Mouse (Mus musculus) heart, postnatal 0 days (tissue): ENCODE results near the gene Hsd17b14. TPM values are rescaled to one million over a fixed set of nuclear protein-coding genes. Genes with fewer than 3 reads are reported as not detected.

Experiments
- ATAC-seq: fragments of 200-750 bp; cut with Nextera tagmentation; 2 replicates; pipeline ENCODE4 v1.8.0; 2017; ENCODE audit warnings: low read depth, moderate number of reproducible peaks, moderate library complexity; ENCODE audit not compliant: insufficient read depth
- DNase-seq: peaks from one replicate; pipeline ENCODE4 v3.0.0-alpha.2; 2016; ENCODE audit warnings: low spot score
- H3K27ac ChIP-seq: fragments of 300-500 bp; sonication (generic); 2 replicates; pipeline ENCODE4 v1.5.1; 2014; ENCODE audit warnings: low read depth, mild to moderate bottlenecking
- H3K27me3 ChIP-seq: fragments of 300-500 bp; sonication (generic); 2 replicates; pipeline ENCODE4 v1.6.1; 2014; ENCODE audit warnings: low read length, mixed read lengths; ENCODE audit not compliant: control insufficient read depth, insufficient read depth
- H3K36me3 ChIP-seq: fragments of 300-500 bp; sonication (generic); replicated peaks from 2 replicates; pipeline ENCODE4 v1.6.1; 2014; ENCODE audit warnings: low read length, mixed read lengths; ENCODE audit not compliant: control insufficient read depth, insufficient read depth
- H3K4me1 ChIP-seq: fragments of 300-500 bp; sonication (generic); 2 replicates; pipeline ENCODE4 v1.6.1; 2014; ENCODE audit warnings: antibody characterized with exemption; ENCODE audit not compliant: control insufficient read depth, insufficient read depth
- H3K4me2 ChIP-seq: fragments of 300-500 bp; sonication (generic); 2 replicates; pipeline ENCODE4 v1.6.1; 2014; ENCODE audit warnings: low read depth, mild to moderate bottlenecking, low read length, moderate library complexity
- H3K4me3 ChIP-seq: fragments of 300-500 bp; sonication (generic); 2 replicates; pipeline ENCODE4 v1.5.1; 2014; ENCODE audit warnings: low read depth, low read length
- H3K9ac ChIP-seq: fragments of 300-500 bp; sonication (generic); replicated peaks from 2 replicates; pipeline ENCODE4 v1.6.1; 2014; ENCODE audit warnings: low read depth, low read length, mixed read lengths
- H3K9me3 ChIP-seq: fragments of 300-500 bp; sonication (generic); replicated peaks from 2 replicates; pipeline ENCODE4 v1.6.1; 2016; ENCODE audit warnings: low read length; ENCODE audit not compliant: control insufficient read depth
- CTCF ChIP-seq: IDR thresholded peaks from 2 replicates; pipeline ENCODE4 v1.5.1; 2016; ENCODE audit warnings: antibody characterized with exemption, control low read depth, low read depth
- EP300 ChIP-seq: IDR thresholded peaks from 2 replicates; pipeline ENCODE4 v1.6.1; 2016; ENCODE audit warnings: antibody characterized with exemption, low read depth
- WGBS: fragments of 180-500 bp; shearing (Covaris S2); extraction: QIAGEN DNeasy Blood & Tissue Kit; methylation state at CpG from one replicate; pipeline ENCODE4 v1.1.7; 2014; 5-methylcytosine and 5-hydroxymethylcytosine counted together
- polyA plus RNA-seq: library from polyadenylated mRNA; unstranded; fragments of >200 nt; fragmentation: Nextera tagmentation; extraction: Ambion mirVana; gene quantifications from 2 replicates; pipeline ENCODE4 v1.2.1, GENCODE M21; 2015
- total RNA-seq: library from RNA; depleted of rRNA; stranded (reverse); fragments of >200 nt; gene quantifications from 2 replicates; pipeline ENCODE4 v1.2.3, GENCODE M21; 2014; ENCODE audit warnings: low replicate concordance

Gene Hsd17b14
- total and polyA plus RNA-seq, 2 experiments from 2014 or later: 0.11 TPM; not detected in 1

GRCm38 (mm10) chr7:45591880-45592279, 37.2 kb downstream of the Hsd17b14 start:
- Histone ChIP-seq H3K27me3 (no peaks in the 10 kb centered on the region), H3K4me2 (no peak overlapping the region), H3K27ac (no peak overlapping the region), H3K4me1 (no peaks in the 10 kb centered on the region), H3K36me3 (0 out of 2 replicates have a peak, but pooled peaks cover 4% of the 10 kb centered on the region), H3K9me3 (no peaks in the 10 kb centered on the region), H3K9ac (no peak overlapping the region), H3K4me3 (no peak overlapping the region)
- DNase-seq: no peak
- TF ChIP-seq CTCF (no peak), EP300 (no peak)
- ATAC-seq: no peak
- WGBS: 69% methylated on average over 7 of the region's 7 CpGs

DNA sequence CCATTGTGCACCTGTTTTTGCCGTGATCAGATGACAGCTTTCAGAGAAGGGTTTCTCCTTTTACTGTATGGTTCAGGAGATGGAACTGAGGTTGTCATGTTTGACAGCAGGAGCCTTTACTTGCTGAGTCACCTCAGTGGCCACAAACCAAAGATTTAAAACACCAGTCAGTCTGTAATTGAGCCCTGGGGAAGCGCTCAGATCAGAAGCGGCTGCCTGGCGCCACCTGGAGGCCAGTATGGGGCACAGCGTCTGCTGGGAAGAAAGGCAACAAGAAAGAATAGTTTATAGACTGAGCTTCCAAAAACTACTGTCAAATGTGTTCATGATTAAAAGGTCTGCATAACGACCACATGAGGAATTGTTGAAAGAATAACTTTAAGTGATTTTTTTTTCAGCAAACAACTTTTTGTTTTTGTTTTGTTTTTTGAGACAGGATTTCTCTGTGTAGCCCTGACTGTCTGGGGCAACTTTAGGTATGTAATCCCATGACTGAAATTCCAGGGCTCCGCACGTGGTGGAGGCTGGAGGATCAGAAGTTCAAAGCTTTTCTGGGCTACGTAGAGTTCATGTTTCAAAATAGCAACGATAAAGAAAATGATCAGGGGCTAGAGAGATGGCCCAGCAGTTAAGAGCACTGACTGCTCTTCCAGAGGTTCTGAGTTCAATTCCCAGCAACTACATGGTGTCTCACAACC, 38.6 kb downstream of the Hsd17b14 start:
- H3K9ac ChIP-seq: no peak overlapping the region
- no peak overlapping the region for H3K4me3 ChIP-seq
- no peaks in the 10 kb centered on the region for H3K9me3 ChIP-seq
- no peaks in the 10 kb centered on the region for H3K36me3 ChIP-seq
- no peak overlapping the region for H3K27ac ChIP-seq
- H3K4me2 ChIP-seq: no peak overlapping the region
- TF ChIP-seq CTCF (peak; percentile 89), EP300 (0 out of 2 replicates have a peak, but pooled peaks have one; percentile 33)
- ATAC-seq (no peak), DNase-seq (peak; percentile 73)
- H3K27me3 ChIP-seq: no peaks in the 10 kb centered on the region
- no peaks in the 10 kb centered on the region for H3K4me1 ChIP-seq
- 15% methylated on average over 10 of the region's 10 CpGs for WGBS

DNA sequence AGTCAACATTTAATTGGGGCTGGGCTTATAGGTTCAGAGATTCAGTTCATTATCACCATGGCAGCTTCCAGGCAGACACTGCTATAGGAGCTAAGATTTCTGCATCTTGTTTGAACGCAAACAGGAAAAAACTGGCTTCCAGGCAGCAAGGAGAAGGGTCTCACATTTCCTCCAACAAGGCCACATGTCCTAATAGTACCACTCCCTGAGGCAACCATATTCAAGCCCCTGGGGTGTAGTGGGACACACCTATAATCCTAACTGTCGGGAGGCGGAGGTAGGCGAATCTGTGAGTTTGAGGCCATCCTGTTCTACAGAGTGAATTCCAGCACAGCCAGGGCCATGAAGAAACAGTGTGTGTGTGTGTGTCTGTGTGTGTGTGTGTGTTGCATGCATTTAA, 40.5 kb downstream of the Hsd17b14 start:
- Histone ChIP-seq H3K9ac (no peak overlapping the region), H3K27me3 (no peaks in the 10 kb centered on the region), H3K4me1 (no peaks in the 10 kb centered on the region; the same call in 1 of the 2 replicates), H3K9me3 (no peaks in the 10 kb centered on the region), H3K27ac (no peak overlapping the region), H3K36me3 (no peaks in the 10 kb centered on the region), H3K4me3 (no peak overlapping the region), H3K4me2 (no peak overlapping the region)
- DNase-seq (no peak), ATAC-seq (no peak)
- 83% methylated on average over 4 of the region's 4 CpGs for WGBS
- TF ChIP-seq EP300: no peak
- TF ChIP-seq CTCF: no peak

DNA sequence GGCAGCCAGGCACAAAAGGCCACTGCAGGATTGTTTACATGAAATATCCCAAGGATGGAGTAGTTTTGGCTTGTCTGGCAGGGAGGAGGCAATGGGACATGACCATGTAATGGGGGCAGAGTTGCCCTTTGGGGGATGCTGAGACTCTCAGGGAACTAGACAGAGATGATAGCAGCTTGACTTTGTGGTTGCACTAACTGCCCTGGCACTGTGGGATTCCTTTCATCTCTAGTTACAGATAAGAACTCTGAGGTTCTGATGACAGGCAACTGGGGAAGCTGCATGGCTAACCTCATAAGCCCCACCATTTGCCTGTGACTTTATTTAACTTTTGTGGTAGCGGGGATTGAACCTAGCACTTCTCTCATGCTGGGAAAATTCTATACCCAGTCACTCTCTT, 41.4 kb downstream of the Hsd17b14 start:
- Histone ChIP-seq H3K36me3 (no peaks in the 10 kb centered on the region), H3K27ac (no peak overlapping the region), H3K4me1 (no peaks in the 10 kb centered on the region; the same call in 1 of the 2 replicates), H3K4me3 (no peak overlapping the region), H3K4me2 (no peak overlapping the region), H3K9ac (no peak overlapping the region), H3K9me3 (no peaks in the 10 kb centered on the region), H3K27me3 (no peaks in the 10 kb centered on the region)
- 67% methylated on average over 1 of the region's 1 CpGs for WGBS
- DNase-seq (no peak), ATAC-seq (no peak)
- TF ChIP-seq CTCF (no peak), EP300 (no peak)

GRCm38 (mm10) chr7:45597013-45597412, 42.3 kb downstream of the Hsd17b14 start:
- no peak overlapping the region for H3K27ac ChIP-seq
- H3K36me3 ChIP-seq: no peaks in the 10 kb centered on the region
- DNase-seq: no peak
- H3K4me1 ChIP-seq: no peaks in the 10 kb centered on the region; the same call in 1 of the 2 replicates
- H3K27me3 ChIP-seq: no peaks in the 10 kb centered on the region
- H3K4me3 ChIP-seq: no peak overlapping the region
- 87% methylated on average over 5 of the region's 5 CpGs for WGBS
- ATAC-seq: no peak
- no peaks in the 10 kb centered on the region for H3K9me3 ChIP-seq
- TF ChIP-seq CTCF: no peak
- TF ChIP-seq EP300: no peak
- H3K4me2 ChIP-seq: no peak overlapping the region
- no peak overlapping the region for H3K9ac ChIP-seq

GRCm38 (mm10) chr7:45597527-45597926, 42.8 kb downstream of the Hsd17b14 start:
- ATAC-seq (no peak), DNase-seq (no peak)
- Histone ChIP-seq H3K9me3 (no peaks in the 10 kb centered on the region), H3K9ac (no peak overlapping the region), H3K27ac (no peak overlapping the region), H3K4me1 (no peaks in the 10 kb centered on the region; the same call in 1 of the 2 replicates), H3K27me3 (no peaks in the 10 kb centered on the region), H3K4me2 (no peak overlapping the region), H3K36me3 (no peaks in the 10 kb centered on the region), H3K4me3 (no peak overlapping the region)
- no peak for TF ChIP-seq CTCF
- no peak for TF ChIP-seq EP300
- 87% methylated on average over 6 of the region's 6 CpGs for WGBS
